Mouse (Mus musculus): ENCODE results near the gene Scfd2.

The Scfd2 gene

DNA sequence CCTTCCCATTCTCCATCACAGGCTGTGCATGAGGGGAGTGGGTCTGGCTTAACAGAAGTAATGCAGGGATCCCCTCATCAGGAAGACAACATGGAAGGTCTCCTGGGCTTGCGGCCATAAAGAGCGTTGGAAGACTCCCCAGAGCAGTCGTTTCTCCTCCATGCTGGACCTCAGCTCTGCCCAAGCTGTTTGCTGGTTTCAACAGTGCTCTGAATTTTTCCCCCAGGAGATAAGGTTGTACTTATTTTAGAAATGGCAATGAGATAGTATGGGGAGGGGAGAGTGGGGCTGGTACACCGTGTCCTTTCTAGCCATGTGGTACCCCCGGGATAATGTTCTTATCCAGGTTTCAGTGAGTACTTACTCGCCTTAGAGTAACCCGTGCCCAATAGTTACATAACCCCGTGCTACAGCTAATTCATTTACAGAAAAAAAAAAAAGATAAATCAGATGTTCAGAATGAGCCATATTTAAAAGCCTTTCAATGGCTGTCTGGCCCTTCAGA, 285.9 kb downstream of the Scfd2 start:
- DNase-seq (ENCODE audit: low read depth in 2 of 2, low spot score in 2 of 2), result no peak

- no peak for DNase-seq (ENCODE audit: low read depth in 2 of 2, low spot score in 2 of 2)
These were observed 287.0 kb downstream of the Scfd2 start for GRCm38 (mm10) chr5:74244406-74245019.

GRCm38 (mm10) chr5:74242654-74243053, 288.9 kb downstream of the Scfd2 start:
- DNase-seq (ENCODE audit: low read depth in 2 of 2, low spot score in 2 of 2), result no peak

- no peak for DNase-seq (ENCODE audit: low read depth in 2 of 2, low spot score in 2 of 2)
These were observed 290.5 kb downstream of the Scfd2 start for GRCm38 (mm10) chr5:74240926-74241680.

GRCm38 (mm10) chr5:74240298-74240697, 291.3 kb downstream of the Scfd2 start:
- DNase-seq (ENCODE audit: low read depth in 2 of 2, low spot score in 2 of 2), result no peak

DNA sequence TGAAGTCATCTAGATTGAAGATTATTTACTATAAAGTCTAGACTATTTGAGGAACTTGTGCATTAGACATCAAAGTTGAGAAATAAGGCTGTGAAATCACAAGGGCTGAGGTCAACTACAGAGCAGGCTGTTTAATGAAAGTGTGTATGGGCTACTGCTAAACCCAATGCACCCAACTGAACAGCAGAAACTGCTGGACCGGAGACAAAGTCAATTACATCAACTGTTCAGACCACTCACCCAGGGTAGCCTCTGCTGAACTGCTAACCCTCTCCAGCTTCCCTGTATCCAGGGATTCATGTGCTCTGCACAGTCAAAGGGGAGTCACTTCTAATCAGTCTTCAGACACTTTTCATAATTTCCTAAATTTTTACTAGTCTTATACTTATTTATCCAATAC, 292.2 kb downstream of the Scfd2 start:
- no peak for DNase-seq (ENCODE audit: low read depth in 2 of 2, low spot score in 2 of 2)

GRCm38 (mm10) chr5:74233808-74234207, 297.8 kb downstream of the Scfd2 start:
- DNase-seq (ENCODE audit: low read depth in 2 of 2, low spot score in 2 of 2), result no peak

DNA sequence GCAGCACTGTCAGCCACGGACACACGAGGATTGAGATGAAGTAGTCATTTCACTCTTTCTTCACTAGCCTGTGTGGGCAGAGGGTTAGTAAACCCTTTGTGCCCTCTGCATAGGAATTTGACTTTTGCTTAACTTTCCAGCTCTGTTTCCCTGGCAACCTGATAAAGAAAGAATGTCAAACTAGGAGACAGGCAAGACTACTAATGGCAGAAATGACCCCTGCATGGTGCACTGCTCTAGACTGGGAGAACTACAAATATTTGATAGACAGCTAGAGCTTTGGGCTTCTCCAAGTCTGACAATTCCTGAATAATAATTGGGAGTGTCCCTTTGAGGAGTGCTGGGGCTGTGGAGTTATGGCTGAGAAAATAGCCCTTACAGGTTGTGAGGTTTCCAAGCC, 301.0 kb downstream of the Scfd2 start:
- no peak for DNase-seq (ENCODE audit: low read depth in 2 of 2, low spot score in 2 of 2)

DNA sequence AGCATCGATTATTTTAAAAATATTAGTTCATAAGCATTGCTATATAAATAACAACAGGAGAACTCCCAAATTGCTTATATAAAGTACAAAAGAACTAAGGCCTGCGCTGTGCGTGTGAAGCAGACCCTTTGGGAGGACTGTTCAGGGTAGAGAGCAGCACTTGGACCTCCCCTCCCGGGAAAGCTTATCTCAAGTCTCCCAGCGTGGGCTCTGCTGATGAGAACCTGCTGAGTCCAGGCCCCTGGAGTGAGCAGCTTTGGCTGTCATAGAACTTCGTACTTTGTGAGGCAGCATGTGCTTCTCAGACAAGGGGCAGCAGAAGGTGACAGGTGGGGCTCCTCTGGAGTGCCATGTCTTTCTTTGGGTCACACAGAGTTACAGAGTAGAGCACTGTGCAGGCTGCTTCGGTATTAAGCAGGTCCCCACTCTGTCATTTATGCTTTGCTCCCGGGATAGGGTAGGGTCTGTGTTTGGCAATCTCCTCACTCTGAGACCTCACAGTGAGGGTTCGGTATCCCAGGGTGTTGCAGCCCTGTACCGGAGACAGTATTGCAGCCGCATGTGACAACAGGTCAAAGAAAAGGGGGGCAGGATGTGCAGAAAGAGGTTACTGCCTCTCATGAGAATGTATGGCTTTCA, 301.7 kb downstream of the Scfd2 start:
- DNase-seq (ENCODE audit: low read depth in 2 of 2, low spot score in 2 of 2), result no peak

GRCm38 (mm10) chr5:74228938-74229337, 302.6 kb downstream of the Scfd2 start:
- no peak for DNase-seq (ENCODE audit: low read depth in 2 of 2, low spot score in 2 of 2)

- no peak for DNase-seq (ENCODE audit: low read depth in 2 of 2, low spot score in 2 of 2)
These were observed 304.2 kb downstream of the Scfd2 start for GRCm38 (mm10) chr5:74227352-74227751.

DNA sequence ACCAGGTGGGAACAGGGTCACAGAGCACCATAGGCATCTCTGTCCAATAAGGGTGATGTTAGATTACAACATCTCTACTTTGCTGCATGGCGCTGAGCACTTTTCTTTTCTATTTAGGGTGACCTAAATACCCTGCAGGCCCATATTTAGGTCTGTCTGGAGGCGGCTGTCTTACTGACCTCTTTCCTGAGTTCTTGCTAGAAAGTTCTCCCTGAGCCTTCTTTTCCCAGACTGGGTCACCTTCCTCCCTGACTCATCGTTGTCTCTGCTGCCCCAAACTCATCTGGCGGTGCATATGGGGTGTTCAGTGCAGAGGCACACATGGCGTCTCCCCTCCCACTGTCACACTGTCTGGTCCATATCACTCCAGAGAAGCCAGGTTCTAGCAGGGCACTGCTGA, 305.4 kb downstream of the Scfd2 start:
- no peak for DNase-seq (ENCODE audit: low read depth in 2 of 2, low spot score in 2 of 2)

GRCm38 (mm10) chr5:74224480-74224879, 307.1 kb downstream of the Scfd2 start:
- no peak for DNase-seq (ENCODE audit: low read depth in 2 of 2, low spot score in 2 of 2)

GRCm38 (mm10) chr5:74222626-74223025, 308.9 kb downstream of the Scfd2 start:
- DNase-seq (ENCODE audit: low read depth in 2 of 2, low spot score in 2 of 2), result no peak

GRCm38 (mm10) chr5:74218524-74218923, 313.0 kb downstream of the Scfd2 start:
- no peak for DNase-seq (ENCODE audit: low read depth in 2 of 2, low spot score in 2 of 2)

GRCm38 (mm10) chr5:74215125-74215524, 316.4 kb downstream of the Scfd2 start:
- DNase-seq (ENCODE audit: low read depth in 2 of 2, low spot score in 2 of 2), result no peak

GRCm38 (mm10) chr5:74214501-74215110, 317.0 kb downstream of the Scfd2 start:
- no peak for DNase-seq (ENCODE audit: low read depth in 2 of 2, low spot score in 2 of 2)

- DNase-seq (ENCODE audit: low read depth in 2 of 2, low spot score in 2 of 2), result no peak
These were observed 320.2 kb downstream of the Scfd2 start for GRCm38 (mm10) chr5:74211346-74211745.

DNA sequence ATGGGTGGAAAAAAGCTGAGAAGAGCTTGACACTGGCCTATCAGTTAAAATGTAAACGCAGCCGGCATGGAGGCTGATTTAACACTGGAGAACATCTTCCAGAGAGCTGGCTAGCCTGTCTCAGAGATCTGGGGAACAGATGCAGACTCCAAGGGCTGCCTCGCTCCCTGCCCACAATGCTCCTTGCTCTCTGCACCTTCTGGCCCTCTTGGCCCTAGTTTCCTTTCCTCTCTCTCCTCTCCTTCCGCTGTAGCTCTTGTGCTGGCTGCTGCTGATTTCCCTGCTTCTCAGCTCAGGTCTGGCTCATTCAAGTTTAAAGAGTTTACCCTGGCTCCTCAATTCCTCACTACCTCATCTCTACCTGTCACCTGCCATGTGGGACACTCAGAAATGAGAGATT, 321.9 kb downstream of the Scfd2 start:
- DNase-seq (ENCODE audit: low read depth in 2 of 2, low spot score in 2 of 2), result no peak

DNA sequence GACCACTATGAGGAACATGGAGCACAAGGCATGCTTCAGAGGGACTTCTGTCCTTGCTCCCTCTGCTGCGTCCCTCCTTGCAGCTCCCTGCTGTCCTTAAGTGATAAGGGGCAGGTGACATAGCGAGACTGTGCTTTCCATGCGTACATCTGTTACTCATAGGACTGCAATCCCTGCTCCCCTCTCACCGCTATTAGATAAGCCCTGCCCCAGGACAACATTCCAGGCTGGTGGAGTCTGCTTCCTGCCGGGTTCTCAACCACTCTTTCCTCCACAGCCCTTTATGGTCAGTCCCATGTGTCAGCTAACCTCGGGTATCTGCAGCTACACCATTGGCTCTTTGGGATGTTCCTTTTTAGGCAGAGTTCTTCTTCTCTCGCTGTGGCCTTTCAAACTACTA, 323.1 kb downstream of the Scfd2 start:
- no peak for DNase-seq (ENCODE audit: low read depth in 2 of 2, low spot score in 2 of 2)

DNA sequence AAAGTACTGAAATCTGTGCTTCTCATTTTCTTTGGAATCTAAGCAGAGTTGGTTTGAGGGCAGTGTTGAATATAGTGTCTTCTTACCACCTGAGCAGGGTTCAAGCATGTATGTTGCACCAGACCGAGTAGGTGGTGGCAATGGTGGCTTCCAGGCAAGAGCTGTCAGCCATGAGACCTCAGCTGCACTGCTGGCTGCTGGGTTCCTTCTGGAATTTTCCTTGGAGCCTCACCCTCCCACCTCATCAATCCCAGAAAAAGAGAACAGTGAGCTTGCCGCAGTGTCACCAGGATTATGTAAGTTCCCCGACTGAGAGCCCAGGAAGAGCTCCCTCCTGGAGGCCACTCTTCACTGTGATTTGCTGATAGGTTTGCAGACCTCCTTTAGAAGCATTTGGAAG, 324.4 kb downstream of the Scfd2 start:
- DNase-seq (ENCODE audit: low read depth in 2 of 2, low spot score in 2 of 2), result no peak

- DNase-seq (ENCODE audit: low read depth in 2 of 2, low spot score in 2 of 2), result no peak
These were observed 324.9 kb downstream of the Scfd2 start for GRCm38 (mm10) chr5:74206649-74207048.

Measured in CD8-positive naive resting alpha-beta T cell, adult 2 months (primary cell).